Mouse (Mus musculus): ENCODE results near the gene Acss3. TPM values are rescaled to one million over a fixed set of nuclear protein-coding genes. Genes with fewer than 3 reads are reported as not detected.

The Acss3 gene
- polyA plus RNA-seq, 1 experiment from 2014 or later: 0.79 TPM

GRCm38 (mm10) chr10:107115121-107115520 is 8.3 kb downstream of the Acss3 start:
- no peak for ATAC-seq (ENCODE audit: low FRiP score)
- H3K27me3 ChIP-seq (replicated peaks): no peaks in the 10 kb centered on the region

DNA sequence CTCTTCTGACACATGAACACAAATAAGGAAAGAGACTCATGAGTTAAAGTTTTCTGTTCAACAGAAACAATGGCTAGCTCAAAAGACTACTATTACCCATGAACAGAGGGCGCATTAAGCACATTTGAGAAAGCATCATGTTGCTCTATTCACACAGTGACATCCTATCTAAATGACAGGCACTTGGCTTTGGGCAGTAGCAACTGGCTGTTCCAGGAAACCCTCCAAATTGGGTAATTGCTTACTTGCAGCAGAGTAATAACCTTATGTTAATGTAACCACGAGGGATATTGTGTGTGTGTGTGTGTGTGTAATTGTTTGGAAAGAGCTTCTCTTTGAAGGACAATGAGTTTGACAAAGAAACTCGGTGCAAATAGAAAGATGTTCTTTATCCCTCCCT is 29.0 kb downstream of the Acss3 start:
- no peak for ATAC-seq (ENCODE audit: low FRiP score)
- 50% methylated on average over 3 of the region's 3 CpGs for WGBS

More at GRCm38 (mm10) chr10:107115121-107115520, 8.3 kb downstream of the Acss3 start:
- Histone ChIP-seq H3K36me3 (no peaks in the 10 kb centered on the region), H3K4me3 (replicated peaks) (no peak overlapping the region), H3K4me2 (no peak overlapping the region), H3K9ac (replicated peaks) (no peak overlapping the region), H3K4me1 (no peaks in the 10 kb centered on the region), H3K9me3 (replicated peaks) (no peaks in the 10 kb centered on the region), H3K27ac (replicated peaks) (no peak overlapping the region)
- WGBS: 56% methylated on average over 1 of the region's 1 CpGs

GRCm38 (mm10) chr10:107053846-107054624 is 69.4 kb downstream of the Acss3 start:
- no peak for ATAC-seq (ENCODE audit: low FRiP score)
- Histone ChIP-seq H3K9ac (replicated peaks) (no peak overlapping the region), H3K27ac (replicated peaks) (no peak overlapping the region), H3K4me3 (replicated peaks) (no peak overlapping the region), H3K36me3 (no peaks in the 10 kb centered on the region), H3K4me1 (no peaks in the 10 kb centered on the region), H3K4me2 (no peak overlapping the region), H3K9me3 (replicated peaks) (no peaks in the 10 kb centered on the region), H3K27me3 (replicated peaks) (no peaks in the 10 kb centered on the region)
- WGBS: 81% methylated on average over 4 of the region's 4 CpGs

More for the DNA sequence above, 29.0 kb downstream of the Acss3 start:
- H3K4me3 ChIP-seq (replicated peaks): no peak overlapping the region
- no peaks in the 10 kb centered on the region for H3K36me3 ChIP-seq
- 0 out of 2 replicates have a peak, but pooled peaks cover 2% of the 10 kb centered on the region for H3K9me3 ChIP-seq (replicated peaks)
- H3K9ac ChIP-seq (replicated peaks): no peak overlapping the region
- H3K4me1 ChIP-seq: no peaks in the 10 kb centered on the region
- no peaks in the 10 kb centered on the region for H3K27me3 ChIP-seq (replicated peaks)
- no peak overlapping the region for H3K27ac ChIP-seq (replicated peaks)
- H3K4me2 ChIP-seq: no peak overlapping the region

DNA sequence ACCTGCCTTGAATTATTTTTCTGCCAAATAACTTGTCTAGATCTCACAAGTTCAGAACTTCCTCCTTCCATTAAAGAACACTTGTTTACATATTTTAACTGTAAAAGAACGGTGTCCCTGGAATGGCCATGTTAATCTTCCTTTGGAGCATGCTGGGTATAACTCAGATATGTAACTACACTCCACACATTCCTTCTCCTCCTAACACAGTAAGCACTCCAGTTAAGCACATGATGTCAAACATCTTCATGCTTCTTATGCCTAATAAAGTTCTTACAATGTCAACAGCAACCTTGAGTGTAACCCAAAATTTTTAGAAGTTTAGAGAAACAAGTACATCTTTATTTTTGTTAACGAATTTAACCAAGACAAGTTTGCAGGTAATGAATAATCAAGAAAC is 73.0 kb downstream of the Acss3 start:
- 89% methylated on average over 2 of the region's 2 CpGs for WGBS
- H3K4me2 ChIP-seq: no peak overlapping the region

DNA sequence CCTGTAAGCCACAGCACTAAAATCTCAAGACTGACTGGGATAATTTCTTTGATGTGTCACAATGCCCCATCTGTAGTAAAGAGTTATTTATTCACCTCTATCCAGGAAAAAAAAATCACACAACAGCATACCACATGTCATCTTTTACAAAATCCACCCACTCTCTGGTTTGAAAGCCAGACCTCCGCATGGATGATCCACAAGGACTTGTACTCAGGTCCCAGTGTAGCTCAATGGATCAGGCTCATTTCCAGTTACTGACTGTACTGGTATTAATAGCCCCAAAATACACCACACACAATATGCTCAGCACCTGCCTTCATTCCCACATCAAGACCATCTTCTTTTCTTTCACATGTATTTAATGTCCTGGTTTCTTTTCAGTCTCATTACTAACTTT is 80.8 kb downstream of the Acss3 start:
- ATAC-seq (ENCODE audit: low FRiP score): no peak
- Histone ChIP-seq H3K27me3 (replicated peaks) (no peaks in the 10 kb centered on the region), H3K4me1 (no peaks in the 10 kb centered on the region), H3K36me3 (no peaks in the 10 kb centered on the region), H3K27ac (replicated peaks) (no peak overlapping the region), H3K4me3 (replicated peaks) (no peak overlapping the region), H3K4me2 (no peak overlapping the region), H3K9me3 (replicated peaks) (no peaks in the 10 kb centered on the region), H3K9ac (replicated peaks) (no peak overlapping the region)
- WGBS: 79% methylated on average over 1 of the region's 1 CpGs

More for the DNA sequence above, 73.0 kb downstream of the Acss3 start:
- Histone ChIP-seq H3K9ac (replicated peaks) (no peak overlapping the region), H3K4me1 (no peaks in the 10 kb centered on the region), H3K36me3 (no peaks in the 10 kb centered on the region), H3K27ac (replicated peaks) (no peak overlapping the region), H3K27me3 (replicated peaks) (no peaks in the 10 kb centered on the region), H3K4me3 (replicated peaks) (no peak overlapping the region), H3K9me3 (replicated peaks) (no peaks in the 10 kb centered on the region)
- ATAC-seq (ENCODE audit: low FRiP score): no peak

GRCm38 (mm10) chr10:107040837-107041236 is 82.6 kb downstream of the Acss3 start:
- no peak for ATAC-seq (ENCODE audit: low FRiP score)
- Histone ChIP-seq H3K4me3 (replicated peaks) (no peak overlapping the region), H3K27ac (replicated peaks) (no peak overlapping the region), H3K4me2 (no peak overlapping the region), H3K9ac (replicated peaks) (no peak overlapping the region), H3K4me1 (no peaks in the 10 kb centered on the region), H3K27me3 (replicated peaks) (no peaks in the 10 kb centered on the region), H3K9me3 (replicated peaks) (no peaks in the 10 kb centered on the region), H3K36me3 (no peaks in the 10 kb centered on the region)
- WGBS: 95% methylated on average over 2 of the region's 2 CpGs

DNA sequence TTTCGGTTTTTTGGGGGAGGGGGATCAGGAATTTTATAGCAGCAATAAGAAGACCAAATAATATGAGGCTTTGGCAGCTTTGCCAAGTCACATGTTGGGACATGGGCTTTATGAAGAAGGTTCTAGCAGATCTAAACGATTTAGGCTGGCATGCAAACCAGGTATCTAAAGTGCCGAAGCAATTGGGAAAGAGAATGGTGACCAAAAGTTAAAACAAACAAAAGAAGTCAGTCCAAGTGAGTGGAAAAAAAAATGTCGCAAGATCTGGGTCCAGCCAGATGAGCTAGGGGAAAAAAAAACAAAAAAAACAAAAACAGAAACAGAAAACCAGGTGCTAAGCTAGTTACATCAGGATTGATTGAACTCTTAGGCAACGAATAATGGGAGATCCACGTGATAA is 83.1 kb downstream of the Acss3 start:
- Histone ChIP-seq H3K4me2 (no peak overlapping the region), H3K27ac (replicated peaks) (no peak overlapping the region), H3K27me3 (replicated peaks) (no peaks in the 10 kb centered on the region), H3K4me1 (no peaks in the 10 kb centered on the region), H3K36me3 (no peaks in the 10 kb centered on the region), H3K4me3 (replicated peaks) (no peak overlapping the region), H3K9me3 (replicated peaks) (no peaks in the 10 kb centered on the region), H3K9ac (replicated peaks) (no peak overlapping the region)
- no peak for ATAC-seq (ENCODE audit: low FRiP score)
- WGBS: 84% methylated on average over 6 of the region's 6 CpGs

DNA sequence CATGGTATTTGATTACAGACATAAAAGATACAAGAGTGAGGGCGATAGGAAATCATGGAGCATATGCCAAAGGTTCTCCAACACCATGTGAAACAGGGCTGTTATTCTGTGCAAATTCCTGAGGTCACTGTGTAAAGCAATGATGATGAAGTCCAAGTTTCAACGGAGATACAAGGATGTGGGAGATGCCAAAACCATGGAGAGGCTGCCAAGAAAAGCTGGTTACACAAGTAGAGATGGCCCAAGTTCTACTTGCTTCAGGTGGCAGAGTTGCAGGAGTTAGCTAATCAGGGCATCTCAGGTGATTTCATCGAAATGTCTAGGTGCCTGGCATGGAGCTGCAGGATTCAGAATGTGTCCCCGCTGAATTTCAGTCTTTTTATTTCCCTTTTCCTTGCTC is 84.3 kb downstream of the Acss3 start:
- Histone ChIP-seq H3K36me3 (no peaks in the 10 kb centered on the region), H3K4me1 (no peaks in the 10 kb centered on the region), H3K27ac (replicated peaks) (no peak overlapping the region), H3K4me3 (replicated peaks) (no peak overlapping the region), H3K9ac (replicated peaks) (no peak overlapping the region), H3K9me3 (replicated peaks) (no peaks in the 10 kb centered on the region), H3K27me3 (replicated peaks) (no peaks in the 10 kb centered on the region), H3K4me2 (no peak overlapping the region)
- WGBS: 91% methylated on average over 4 of the region's 4 CpGs
- no peak for ATAC-seq (ENCODE audit: low FRiP score)

GRCm38 (mm10) chr10:107024254-107024653 is 99.2 kb downstream of the Acss3 start:
- ATAC-seq (ENCODE audit: low FRiP score): no peak
- no peaks in the 10 kb centered on the region for H3K9me3 ChIP-seq (replicated peaks)
- no peaks in the 10 kb centered on the region for H3K36me3 ChIP-seq

DNA sequence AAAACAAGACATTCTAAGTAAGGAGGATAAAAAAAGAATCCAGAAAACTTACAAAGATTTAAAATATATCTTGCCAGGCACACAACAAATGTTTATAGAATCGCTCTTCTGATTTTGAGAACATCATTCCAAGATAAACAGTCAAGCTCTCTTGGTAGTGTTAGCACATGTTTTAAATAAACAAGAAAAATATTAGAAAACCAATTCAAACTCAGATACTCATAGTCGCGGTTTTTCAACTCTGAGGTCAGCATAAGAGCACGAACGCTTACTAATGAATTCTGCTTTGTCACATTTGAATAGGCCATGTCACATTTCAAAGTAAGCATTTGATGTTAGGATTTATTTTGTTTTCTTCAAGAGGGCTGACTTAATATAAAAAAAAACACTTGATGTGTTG is 102.3 kb downstream of the Acss3 start:
- Histone ChIP-seq H3K27me3 (replicated peaks) (no peaks in the 10 kb centered on the region), H3K27ac (replicated peaks) (no peak overlapping the region), H3K9me3 (replicated peaks) (no peaks in the 10 kb centered on the region), H3K4me3 (replicated peaks) (no peak overlapping the region), H3K9ac (replicated peaks) (no peak overlapping the region), H3K4me2 (no peak overlapping the region), H3K36me3 (no peaks in the 10 kb centered on the region), H3K4me1 (no peaks in the 10 kb centered on the region)
- WGBS: 76% methylated on average over 5 of the region's 5 CpGs
- no peak for ATAC-seq (ENCODE audit: low FRiP score)

More at GRCm38 (mm10) chr10:107024254-107024653, 99.2 kb downstream of the Acss3 start:
- H3K27ac ChIP-seq (replicated peaks): no peak overlapping the region
- H3K27me3 ChIP-seq (replicated peaks): no peaks in the 10 kb centered on the region
- 47% methylated on average over 4 of the region's 4 CpGs for WGBS
- H3K4me3 ChIP-seq (replicated peaks): no peak overlapping the region
- no peak overlapping the region for H3K9ac ChIP-seq (replicated peaks)
- no peak overlapping the region for H3K4me2 ChIP-seq
- H3K4me1 ChIP-seq: no peaks in the 10 kb centered on the region

- H3K36me3 ChIP-seq: no peaks in the 10 kb centered on the region
- no peak overlapping the region for H3K9ac ChIP-seq (replicated peaks)
- no peaks in the 10 kb centered on the region for H3K4me1 ChIP-seq
- WGBS: 35% methylated on average over 2 of the region's 2 CpGs
- no peak overlapping the region for H3K4me3 ChIP-seq (replicated peaks)
- ATAC-seq (ENCODE audit: low FRiP score): peak; percentile 70; the same call in 1 of the 2 replicates
- no peak overlapping the region for H3K27ac ChIP-seq (replicated peaks)
- no peaks in the 10 kb centered on the region for H3K9me3 ChIP-seq (replicated peaks)
- H3K27me3 ChIP-seq (replicated peaks): no peaks in the 10 kb centered on the region
- no peak overlapping the region for H3K4me2 ChIP-seq
Observed at GRCm38 (mm10) chr10:107011142-107011541, 112.3 kb downstream of the Acss3 start.

- H3K27ac ChIP-seq (replicated peaks): no peak overlapping the region
- no peaks in the 10 kb centered on the region for H3K9me3 ChIP-seq (replicated peaks)
- no peaks in the 10 kb centered on the region for H3K4me1 ChIP-seq
- no peak overlapping the region for H3K4me3 ChIP-seq (replicated peaks)
- no peak overlapping the region for H3K4me2 ChIP-seq
- H3K36me3 ChIP-seq: no peaks in the 10 kb centered on the region
- 63% methylated on average over 2 of the region's 2 CpGs for WGBS
- no peaks in the 10 kb centered on the region for H3K27me3 ChIP-seq (replicated peaks)
- ATAC-seq (ENCODE audit: low FRiP score): no peak; the same call in 1 of the 2 replicates
- no peak overlapping the region for H3K9ac ChIP-seq (replicated peaks)
Observed at GRCm38 (mm10) chr10:106998052-106998625, 125.3 kb downstream of the Acss3 start.
